Mouse (Mus musculus) intestine, embryonic 15.5 days (tissue): Measurements from ENCODE around the gene Slc38a5. TPM values are rescaled to one million over a fixed set of nuclear protein-coding genes. Genes with fewer than 3 reads are reported as not detected.
A peak's percentile ranks its signal among the peaks of the same experiment; 100 is the strongest.

Experiments used
- ATAC-seq: fragments of 200-750 bp; cut with Nextera tagmentation; 2 replicates; pipeline ENCODE4 v1.8.0; 2017; ENCODE audit warnings: moderate TSS enrichment, moderate library complexity
- H3K27ac ChIP-seq: fragments of 300-500 bp; sonication (generic); 2 replicates; pipeline ENCODE4 v1.5.1; 2015; ENCODE audit warnings: mild to moderate bottlenecking, inconsistent platforms
- H3K27me3 ChIP-seq: fragments of 300-500 bp; sonication (generic); replicated peaks from 2 replicates; pipeline ENCODE4 v1.6.1; 2015; ENCODE audit warnings: inconsistent platforms
- H3K36me3 ChIP-seq: fragments of 300-500 bp; sonication (generic); 2 replicates; pipeline ENCODE4 v1.6.1; 2015; ENCODE audit warnings: inconsistent platforms
- H3K4me1 ChIP-seq: fragments of 300-500 bp; sonication (generic); replicated peaks from 2 replicates; pipeline ENCODE4 v1.6.1; 2015; ENCODE audit warnings: inconsistent platforms
- H3K4me2 ChIP-seq: fragments of 300-500 bp; sonication (generic); replicated peaks from 2 replicates; pipeline ENCODE4 v1.6.1; 2015; ENCODE audit warnings: mild to moderate bottlenecking, inconsistent platforms
- H3K4me3 ChIP-seq: fragments of 300-500 bp; sonication (generic); replicated peaks from 2 replicates; pipeline ENCODE4 v1.5.1; 2015; ENCODE audit warnings: inconsistent platforms
- H3K9ac ChIP-seq: fragments of 300-500 bp; sonication (generic); 2 replicates; pipeline ENCODE4 v1.6.1; 2015; ENCODE audit warnings: inconsistent platforms
- H3K9me3 ChIP-seq: fragments of 300-500 bp; sonication (generic); 2 replicates; pipeline ENCODE4 v1.6.1; 2016; ENCODE audit warnings: inconsistent platforms
- WGBS: fragments of 180-500 bp; shearing (Covaris S2); methylation state at CpG from one replicate; pipeline ENCODE4 v1.1.7; 2015; 5-methylcytosine and 5-hydroxymethylcytosine counted together
- polyA plus RNA-seq: library from polyadenylated mRNA; unstranded; fragments of >200 nt; fragmentation: Nextera tagmentation; extraction: Ambion mirVana; gene quantifications from 2 replicates; pipeline ENCODE4 v1.2.1, GENCODE M21; 2015

Slc38a5 gene
- polyA plus RNA-seq: 9.1 and 13.9 TPM in 2 replicates

DNA sequence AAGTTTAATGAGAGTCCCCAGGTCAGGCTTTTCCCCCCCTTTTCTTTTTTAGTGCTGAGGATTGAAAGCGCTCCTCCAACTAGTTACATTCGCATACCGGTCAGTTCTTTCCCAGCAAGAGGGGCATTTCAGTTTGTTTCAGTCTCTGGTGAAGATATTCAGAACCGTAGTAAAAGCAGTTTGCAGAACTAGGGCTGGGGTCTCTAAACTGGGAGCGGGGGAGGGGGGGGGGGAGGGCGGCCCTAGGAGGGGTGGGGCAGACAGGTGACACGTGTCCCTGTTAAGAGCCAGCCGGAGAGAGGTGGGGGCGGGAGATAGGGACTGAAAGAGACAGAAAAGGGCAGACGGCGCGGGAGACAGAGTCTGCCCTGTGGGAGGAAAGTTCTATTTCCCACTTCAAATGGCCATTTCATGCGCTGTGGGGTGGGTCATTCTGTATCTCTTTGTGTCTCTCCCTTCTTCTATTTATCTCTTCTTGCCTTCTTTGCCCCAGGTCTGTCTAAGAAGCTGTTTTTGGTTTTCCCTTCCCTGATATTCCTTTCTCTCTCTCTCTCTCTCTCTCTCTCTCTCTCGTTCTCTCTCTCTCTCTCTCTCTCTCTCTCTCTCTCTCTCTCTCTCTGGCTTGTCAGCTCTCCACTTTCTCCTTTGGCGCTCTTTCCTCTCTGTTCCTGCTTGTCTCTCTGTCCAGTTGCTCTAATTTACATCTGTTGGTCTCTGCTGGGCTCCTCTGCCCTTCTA, at the start of gene Slc38a5:
TSS of gene Slc38a5 (plus strand) at position 51 of the 738 bp plus-strand sequence.
- no peak for ATAC-seq

GRCm38 (mm10) chrX:8222296-8222677, 48.6 kb upstream of the Slc38a5 start:
- Histone ChIP-seq H3K4me3 (no peak overlapping the region), H3K4me1 (no peaks in the 10 kb centered on the region), H3K9ac (no peak overlapping the region), H3K27me3 (no peaks in the 10 kb centered on the region), H3K27ac (no peak overlapping the region), H3K9me3 (no peaks in the 10 kb centered on the region), H3K36me3 (no peaks in the 10 kb centered on the region), H3K4me2 (no peak overlapping the region)
- no peak for ATAC-seq
- WGBS: 78% methylated on average over 3 of the region's 3 CpGs

More for the DNA sequence above, at the start of gene Slc38a5:
- Histone ChIP-seq H3K27me3 (no peaks in the 10 kb centered on the region), H3K27ac (no peak within 1 kb of the TSS), H3K36me3 (no peaks in the 10 kb centered on the region), H3K4me1 (no peaks in the 10 kb centered on the region), H3K4me2 (peak within 1 kb of the TSS; percentile 41), H3K4me3 (no peak within 1 kb of the TSS), H3K9ac (no peak within 1 kb of the TSS), H3K9me3 (no peaks in the 10 kb centered on the region)
- WGBS: 26% methylated on average over 13 of the region's 15 CpGs

DNA sequence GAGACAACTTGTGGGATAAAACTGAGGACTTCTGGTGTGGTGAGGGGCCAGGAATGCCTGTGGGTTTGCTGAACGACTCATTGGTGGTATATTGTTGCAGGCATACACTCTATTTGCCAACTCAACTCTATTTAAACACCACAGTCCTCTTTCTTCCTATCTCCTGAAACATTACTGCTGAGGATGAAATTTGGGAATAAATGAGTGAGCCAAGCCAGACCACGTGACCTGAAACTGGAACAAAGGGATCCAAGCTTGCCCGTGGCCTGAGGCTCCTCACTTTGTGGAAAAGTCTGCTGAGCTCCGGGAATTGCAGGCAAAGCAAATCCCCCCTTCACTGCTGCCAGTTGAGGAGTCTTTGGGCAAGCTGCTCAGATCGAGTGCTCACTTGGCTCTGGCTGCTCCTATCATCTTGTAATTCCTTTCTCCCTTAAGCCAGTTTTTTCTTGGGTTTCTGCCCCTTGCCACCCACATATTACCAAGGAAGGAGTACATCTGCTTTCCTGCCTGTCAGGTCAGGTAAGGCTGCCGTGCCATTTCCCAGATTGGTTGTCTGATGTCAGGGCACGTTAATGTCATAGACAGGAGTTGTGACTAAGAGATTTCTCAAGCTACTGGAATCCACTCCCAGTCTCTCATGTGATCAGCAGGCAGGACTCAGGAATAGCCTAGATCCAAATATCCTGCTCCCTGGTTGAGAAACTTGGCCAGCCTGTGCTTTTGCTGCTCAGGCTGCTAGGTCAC, 48.1 kb upstream of the Slc38a5 start:
- H3K4me3 ChIP-seq: no peak overlapping the region
- no peak overlapping the region for H3K9ac ChIP-seq
- H3K27me3 ChIP-seq: no peaks in the 10 kb centered on the region
- no peaks in the 10 kb centered on the region for H3K4me1 ChIP-seq
- ATAC-seq: no peak
- 61% methylated on average over 7 of the region's 7 CpGs for WGBS
- no peak overlapping the region for H3K4me2 ChIP-seq
- H3K27ac ChIP-seq: no peak overlapping the region
- no peaks in the 10 kb centered on the region for H3K9me3 ChIP-seq
- H3K36me3 ChIP-seq: no peaks in the 10 kb centered on the region

GRCm38 (mm10) chrX:8223473-8223872, 47.5 kb upstream of the Slc38a5 start:
- H3K4me2 ChIP-seq: no peak overlapping the region
- H3K27ac ChIP-seq: no peak overlapping the region
- H3K9me3 ChIP-seq: no peaks in the 10 kb centered on the region
- no peaks in the 10 kb centered on the region for H3K27me3 ChIP-seq
- no peak overlapping the region for H3K9ac ChIP-seq
- WGBS: 79% methylated on average over 7 of the region's 7 CpGs
- no peaks in the 10 kb centered on the region for H3K36me3 ChIP-seq
- H3K4me1 ChIP-seq: no peaks in the 10 kb centered on the region
- ATAC-seq: no peak
- H3K4me3 ChIP-seq: no peak overlapping the region

DNA sequence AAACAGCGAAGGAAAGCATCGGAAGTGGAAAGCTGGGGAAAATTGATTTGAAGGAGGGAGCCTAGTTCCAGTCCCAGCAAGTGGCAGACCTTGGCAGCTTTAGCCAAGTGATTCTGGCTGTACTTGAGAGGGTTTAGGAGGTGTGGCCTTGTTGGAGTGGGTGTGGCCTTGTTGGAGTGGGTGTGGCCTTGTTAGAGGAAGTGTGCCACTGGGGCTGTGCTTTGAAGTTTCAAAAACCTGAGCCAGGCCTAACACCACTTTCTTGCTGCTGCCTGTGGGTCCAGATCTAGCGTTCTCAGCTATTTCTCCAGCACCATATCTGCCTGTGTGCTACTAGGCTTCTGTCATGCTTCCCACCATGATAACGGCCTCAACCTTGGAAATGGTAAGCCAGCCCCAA, 40.7 kb upstream of the Slc38a5 start:
- no peak for ATAC-seq
- H3K27me3 ChIP-seq: no peaks in the 10 kb centered on the region
- H3K4me3 ChIP-seq: no peak overlapping the region
- WGBS: 81% methylated on average over 4 of the region's 4 CpGs
- H3K9me3 ChIP-seq: no peaks in the 10 kb centered on the region
- no peak overlapping the region for H3K27ac ChIP-seq
- H3K36me3 ChIP-seq: no peaks in the 10 kb centered on the region
- H3K9ac ChIP-seq: no peak overlapping the region
- H3K4me2 ChIP-seq: no peak overlapping the region
- H3K4me1 ChIP-seq: no peaks in the 10 kb centered on the region

GRCm38 (mm10) chrX:8233602-8234001, 37.3 kb upstream of the Slc38a5 start:
- WGBS: 76% methylated on average over 3 of the region's 3 CpGs
- Histone ChIP-seq H3K36me3 (no peaks in the 10 kb centered on the region), H3K27me3 (no peaks in the 10 kb centered on the region), H3K9me3 (no peaks in the 10 kb centered on the region), H3K4me2 (no peak overlapping the region), H3K27ac (no peak overlapping the region), H3K4me1 (no peaks in the 10 kb centered on the region), H3K4me3 (no peak overlapping the region), H3K9ac (no peak overlapping the region)
- no peak for ATAC-seq

- H3K9me3 ChIP-seq: no peaks in the 10 kb centered on the region
- H3K36me3 ChIP-seq: no peaks in the 10 kb centered on the region
- H3K4me3 ChIP-seq: no peak overlapping the region
- no peaks in the 10 kb centered on the region for H3K4me1 ChIP-seq
- 83% methylated on average over 2 of the region's 2 CpGs for WGBS
- H3K9ac ChIP-seq: no peak overlapping the region
- H3K4me2 ChIP-seq: no peak overlapping the region
- no peaks in the 10 kb centered on the region for H3K27me3 ChIP-seq
- no peak for ATAC-seq
- no peak overlapping the region for H3K27ac ChIP-seq
Observed at GRCm38 (mm10) chrX:8236704-8237103, 34.2 kb upstream of the Slc38a5 start.

DNA sequence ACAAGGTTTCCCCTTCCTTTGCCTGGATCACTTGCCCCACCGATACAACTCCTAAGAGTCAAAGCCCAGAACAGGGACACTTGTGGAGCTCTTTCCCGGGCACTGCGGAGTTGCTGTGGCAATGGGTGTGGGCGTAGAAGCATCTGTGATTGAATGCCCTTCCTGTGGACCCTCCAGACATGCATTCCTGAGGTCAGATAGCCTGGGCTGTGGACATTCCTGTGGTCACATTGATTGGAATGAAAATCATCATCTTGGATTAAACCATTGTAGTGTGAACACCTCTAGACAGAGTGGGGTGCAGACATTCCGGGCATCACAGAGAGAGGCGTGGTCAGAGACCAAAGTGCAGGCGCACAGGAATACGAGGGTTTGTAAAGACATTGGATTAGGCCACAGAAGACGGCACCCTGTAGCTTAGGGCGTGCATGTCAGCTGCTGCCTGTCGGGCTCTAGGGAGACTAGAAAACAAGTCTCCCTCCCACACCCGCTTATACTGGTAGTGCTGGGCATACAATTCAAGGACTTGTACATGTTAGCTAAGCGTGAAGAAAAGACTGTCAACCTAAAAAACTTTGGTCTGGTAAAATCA, 32.0 kb upstream of the Slc38a5 start:
- Histone ChIP-seq H3K27me3 (no peaks in the 10 kb centered on the region), H3K4me3 (no peak overlapping the region), H3K36me3 (no peaks in the 10 kb centered on the region), H3K4me2 (no peak overlapping the region), H3K27ac (no peak overlapping the region), H3K9ac (no peak overlapping the region), H3K9me3 (no peaks in the 10 kb centered on the region), H3K4me1 (no peaks in the 10 kb centered on the region)
- no peak for ATAC-seq
- WGBS: 71% methylated on average over 13 of the region's 13 CpGs

DNA sequence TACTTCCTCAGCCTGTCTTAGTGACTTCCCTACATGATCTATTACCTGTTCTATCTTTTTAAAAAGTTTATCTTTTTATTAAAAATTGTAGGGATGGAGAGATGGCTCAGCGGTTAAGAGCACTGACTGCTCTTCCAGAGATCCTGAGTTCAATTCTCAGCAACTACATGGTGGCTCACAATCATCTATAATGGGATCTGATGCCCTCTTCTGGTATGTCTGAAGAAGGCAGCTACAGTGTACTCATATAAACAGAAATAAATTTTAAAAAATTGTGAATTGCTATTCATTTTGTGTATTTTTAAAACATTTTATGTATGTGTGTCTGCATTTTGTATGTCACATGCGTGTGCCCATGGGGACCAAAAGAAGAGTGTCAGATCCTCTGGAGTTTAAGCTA, 23.3 kb upstream of the Slc38a5 start:
- WGBS: 83% methylated on average over 2 of the region's 2 CpGs
- Histone ChIP-seq H3K9ac (no peak overlapping the region), H3K27ac (no peak overlapping the region), H3K27me3 (no peaks in the 10 kb centered on the region), H3K9me3 (no peaks in the 10 kb centered on the region), H3K4me1 (no peaks in the 10 kb centered on the region), H3K4me2 (no peak overlapping the region), H3K36me3 (no peaks in the 10 kb centered on the region), H3K4me3 (no peak overlapping the region)
- ATAC-seq: no peak

GRCm38 (mm10) chrX:8248542-8249120, 22.3 kb upstream of the Slc38a5 start:
- 85% methylated on average over 8 of the region's 8 CpGs for WGBS
- no peak for ATAC-seq
- Histone ChIP-seq H3K36me3 (no peaks in the 10 kb centered on the region), H3K27ac (no peak overlapping the region), H3K4me2 (no peak overlapping the region), H3K27me3 (no peaks in the 10 kb centered on the region), H3K9ac (no peak overlapping the region), H3K4me1 (no peaks in the 10 kb centered on the region), H3K9me3 (no peaks in the 10 kb centered on the region), H3K4me3 (no peak overlapping the region)

DNA sequence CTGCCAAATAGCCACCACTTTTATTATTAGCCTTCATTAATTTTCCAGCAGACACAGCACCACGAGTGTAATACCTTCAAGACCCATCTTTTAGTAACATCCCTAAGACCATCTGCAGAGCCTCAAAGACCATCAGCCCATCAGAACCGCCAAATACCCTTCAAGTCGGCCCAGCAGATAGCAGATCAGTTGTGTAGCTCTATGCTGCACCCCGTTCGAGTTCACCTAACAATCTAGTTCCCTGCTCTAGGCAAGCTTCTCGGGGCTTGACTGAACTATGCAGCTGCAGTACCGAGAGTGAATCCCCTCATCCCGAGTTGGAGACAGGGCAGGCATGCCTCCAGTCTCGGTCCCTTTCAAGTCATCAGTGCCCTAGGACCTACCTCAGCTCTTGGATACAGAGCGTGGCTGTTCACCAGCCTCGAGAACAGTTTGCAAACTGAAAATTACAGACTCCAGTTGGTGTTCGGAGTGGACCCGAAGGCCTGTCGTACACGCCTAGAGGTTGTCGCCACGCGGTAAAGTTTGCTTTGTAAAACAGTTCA, 19.1 kb upstream of the Slc38a5 start:
- 20% methylated on average over 18 of the region's 18 CpGs for WGBS
- H3K9ac ChIP-seq: peak overlapping the region; percentile 38
- H3K36me3 ChIP-seq: no peaks in the 10 kb centered on the region
- H3K9me3 ChIP-seq: no peaks in the 10 kb centered on the region
- no peaks in the 10 kb centered on the region for H3K27me3 ChIP-seq
- ATAC-seq: peak; percentile 71
- H3K27ac ChIP-seq: no peak overlapping the region
- no peaks in the 10 kb centered on the region for H3K4me1 ChIP-seq
- H3K4me2 ChIP-seq: peak overlapping the region; percentile 54
- H3K4me3 ChIP-seq: peak overlapping the region; percentile 50
